Mouse (Mus musculus): ENCODE measurements around the gene Lrwd1. TPM values are rescaled to one million over a fixed set of nuclear protein-coding genes. Genes with fewer than 3 reads are reported as not detected.
"Not testable (repeated sequence)": the region's sequence is repeated elsewhere in the genome, so short reads cannot be mapped to it uniquely, and the experiment has no call there.

Lrwd1 gene
- polyA plus RNA-seq, 1 experiment from 2014 or later = 28.2 TPM

DNA sequence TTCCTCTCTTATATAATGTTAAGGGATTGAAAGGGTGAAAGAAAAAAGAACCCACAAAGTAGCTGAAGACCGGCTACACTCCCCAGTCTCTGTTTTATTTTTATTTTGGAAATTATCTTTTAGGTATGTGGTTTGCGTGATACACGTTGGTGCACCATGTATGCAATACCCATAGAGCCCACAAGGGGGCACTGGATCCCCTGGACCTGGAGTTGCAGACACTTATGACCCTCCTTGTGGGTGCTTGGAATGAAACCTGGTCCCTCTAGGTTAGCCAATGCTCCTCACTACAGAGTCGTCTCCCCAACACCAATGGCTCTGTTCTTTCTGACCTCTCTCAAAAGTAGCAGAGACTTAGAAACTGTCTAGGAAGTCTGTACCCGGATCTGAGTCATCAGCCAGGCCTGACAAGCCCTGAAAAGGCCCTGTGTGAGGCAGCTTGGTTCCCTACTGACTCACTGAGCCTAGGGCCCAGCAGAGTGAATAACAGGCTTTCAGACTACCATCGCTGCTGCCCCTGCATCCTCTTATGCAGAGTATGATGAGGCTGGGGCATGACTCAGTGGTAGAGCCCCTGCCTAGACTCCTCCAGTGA is 7.4 kb upstream of the Lrwd1 start:
- Histone ChIP-seq H3K4me3 (no peak overlapping the region), H3K9me3 (no peaks in the 10 kb centered on the region), H3K9ac (no peak overlapping the region), H3K36me3 (peaks cover 44% of the 10 kb centered on the region), H3K4me2 (no peak overlapping the region), H3K27me3 (no peaks in the 10 kb centered on the region), H3K4me1 (replicated peaks) (peaks cover under 1% of the 10 kb centered on the region; the same call in 1 of the 2 replicates), H3K27ac (no peak overlapping the region)
- WGBS = 92% methylated on average over 6 of the region's 6 CpGs
- no peak for ATAC-seq (ENCODE audit: low FRiP score)

DNA sequence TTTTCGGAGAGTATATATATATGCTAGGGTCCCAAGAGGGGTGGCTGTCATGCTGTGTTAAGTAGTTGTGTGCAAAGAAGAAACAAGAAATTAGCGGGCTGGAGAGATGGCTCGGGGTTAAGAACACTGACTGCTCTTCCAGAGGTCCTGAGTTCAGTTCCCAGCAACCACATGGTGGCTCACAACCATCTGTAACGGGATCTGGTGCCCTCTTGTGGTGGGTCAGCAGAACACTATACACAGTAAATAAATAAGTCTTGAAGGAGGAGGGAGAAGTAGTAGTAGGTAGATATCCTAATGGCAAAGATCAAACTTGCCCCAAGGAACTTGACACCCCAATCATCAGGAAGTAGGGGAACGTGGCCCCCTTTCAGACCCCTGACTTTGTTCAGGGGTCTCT is 6.9 kb upstream of the Lrwd1 start:
- no peak for ATAC-seq (ENCODE audit: low FRiP score)
- 89% methylated on average over 5 of the region's 5 CpGs for WGBS
- H3K4me1 ChIP-seq (replicated peaks) = peaks cover 4% of the 10 kb centered on the region; the same call in 1 of the 2 replicates

DNA sequence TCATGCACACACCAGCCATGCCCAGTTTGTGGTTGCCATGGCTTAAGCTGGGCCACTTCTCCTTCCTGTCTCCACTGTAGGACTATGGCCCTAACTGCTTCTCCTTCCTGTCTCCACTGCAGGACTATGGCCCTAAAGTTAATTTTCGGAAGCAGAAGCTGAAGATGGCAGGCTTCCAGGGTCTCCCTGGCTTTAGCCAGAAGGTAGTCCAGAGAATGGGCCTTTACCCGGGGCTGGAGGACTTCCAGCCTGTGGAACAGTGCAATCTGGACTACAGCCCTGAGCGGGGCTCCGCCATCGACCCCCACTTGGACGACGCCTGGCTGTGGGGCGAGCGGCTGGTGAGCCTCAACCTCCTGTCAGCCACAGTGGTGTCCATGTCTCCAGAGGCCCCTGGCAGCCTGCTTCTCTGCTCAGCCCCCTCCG is 4.2 kb upstream of the Lrwd1 start:
- 94% methylated on average over 10 of the region's 10 CpGs for WGBS
- no peak for ATAC-seq (ENCODE audit: low FRiP score)

More for the DNA sequence above, 6.9 kb upstream of the Lrwd1 start:
- H3K36me3 ChIP-seq = peaks cover 46% of the 10 kb centered on the region
- no peak overlapping the region for H3K4me3 ChIP-seq
- no peak overlapping the region for H3K4me2 ChIP-seq
- no peak overlapping the region for H3K9ac ChIP-seq
- no peaks in the 10 kb centered on the region for H3K27me3 ChIP-seq
- H3K9me3 ChIP-seq = no peaks in the 10 kb centered on the region
- no peak overlapping the region for H3K27ac ChIP-seq

DNA sequence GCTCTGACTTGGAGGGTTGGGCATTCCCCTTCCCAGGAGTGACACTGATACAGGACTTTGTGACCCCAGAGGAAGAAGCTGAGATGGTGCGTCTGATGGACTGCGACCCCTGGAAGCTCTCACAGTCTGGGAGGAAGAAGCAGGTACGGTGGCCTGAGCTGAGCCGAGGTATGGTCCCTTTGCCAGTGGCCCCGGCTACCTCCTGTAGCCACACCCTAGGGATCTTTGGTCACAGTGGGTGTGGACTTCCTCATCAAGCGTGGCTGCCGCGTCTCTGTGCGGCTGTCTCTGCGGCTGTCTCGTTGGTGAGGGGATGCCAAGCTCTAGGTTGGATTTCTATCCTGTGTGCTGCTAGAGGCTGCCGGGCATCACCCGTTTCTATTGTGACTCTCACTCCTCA is 3.5 kb upstream of the Lrwd1 start:
- Histone ChIP-seq H3K4me3 (no peak overlapping the region), H3K36me3 (peaks cover 46% of the 10 kb centered on the region), H3K27ac (no peak overlapping the region), H3K4me1 (replicated peaks) (peaks cover 24% of the 10 kb centered on the region), H3K9me3 (no peaks in the 10 kb centered on the region), H3K27me3 (no peaks in the 10 kb centered on the region), H3K9ac (no peak overlapping the region), H3K4me2 (no peak overlapping the region)
- 96% methylated on average over 13 of the region's 13 CpGs for WGBS
- no peak for ATAC-seq (ENCODE audit: low FRiP score)

More for the DNA sequence above, 4.2 kb upstream of the Lrwd1 start:
- Histone ChIP-seq H3K27ac (no peak overlapping the region), H3K4me1 (replicated peaks) (peaks cover 17% of the 10 kb centered on the region), H3K9ac (no peak overlapping the region), H3K4me3 (no peak overlapping the region), H3K36me3 (peaks cover 46% of the 10 kb centered on the region), H3K27me3 (no peaks in the 10 kb centered on the region), H3K4me2 (no peak overlapping the region), H3K9me3 (no peaks in the 10 kb centered on the region)

DNA sequence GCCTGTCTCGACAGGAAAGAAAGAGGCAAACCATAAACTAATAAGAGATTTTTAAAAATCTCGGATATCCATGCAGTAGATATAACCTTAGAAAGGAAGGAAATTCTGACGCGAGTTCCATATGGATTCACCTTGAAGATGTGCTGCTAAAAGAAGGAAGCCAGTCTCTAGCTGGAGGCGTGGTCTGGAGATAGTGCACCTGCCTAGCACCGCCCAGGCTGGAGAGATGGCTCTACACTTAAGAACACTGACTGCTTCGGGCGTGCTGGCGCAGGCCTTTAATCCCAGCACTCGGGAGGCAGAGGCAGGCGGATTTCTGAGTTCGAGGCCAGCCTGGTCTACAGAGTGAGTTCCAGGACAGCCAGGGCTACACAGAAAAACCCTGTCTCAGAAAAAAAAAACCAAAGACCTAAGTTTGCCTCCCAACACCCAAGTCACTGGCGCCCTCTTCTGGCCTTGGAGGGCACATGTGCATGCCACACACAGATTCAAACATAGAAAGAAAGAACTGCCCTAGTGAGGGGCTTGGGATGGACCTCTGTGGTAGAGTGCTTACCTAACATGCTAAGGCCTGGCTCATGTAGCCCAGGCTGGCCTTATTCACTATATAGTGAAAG is 1.9 kb upstream of the Lrwd1 start:
- H3K36me3 ChIP-seq = peaks cover 60% of the 10 kb centered on the region
- H3K4me1 ChIP-seq (replicated peaks) = peaks cover 25% of the 10 kb centered on the region
- no peak overlapping the region for H3K4me3 ChIP-seq
- H3K9ac ChIP-seq = no peak overlapping the region
- ATAC-seq (ENCODE audit: low FRiP score) = no peak
- no peaks in the 10 kb centered on the region for H3K27me3 ChIP-seq
- WGBS = 75% methylated on average over 13 of the region's 13 CpGs
- no peak overlapping the region for H3K27ac ChIP-seq
- H3K9me3 ChIP-seq = no peaks in the 10 kb centered on the region
- H3K4me2 ChIP-seq = no peak overlapping the region

DNA sequence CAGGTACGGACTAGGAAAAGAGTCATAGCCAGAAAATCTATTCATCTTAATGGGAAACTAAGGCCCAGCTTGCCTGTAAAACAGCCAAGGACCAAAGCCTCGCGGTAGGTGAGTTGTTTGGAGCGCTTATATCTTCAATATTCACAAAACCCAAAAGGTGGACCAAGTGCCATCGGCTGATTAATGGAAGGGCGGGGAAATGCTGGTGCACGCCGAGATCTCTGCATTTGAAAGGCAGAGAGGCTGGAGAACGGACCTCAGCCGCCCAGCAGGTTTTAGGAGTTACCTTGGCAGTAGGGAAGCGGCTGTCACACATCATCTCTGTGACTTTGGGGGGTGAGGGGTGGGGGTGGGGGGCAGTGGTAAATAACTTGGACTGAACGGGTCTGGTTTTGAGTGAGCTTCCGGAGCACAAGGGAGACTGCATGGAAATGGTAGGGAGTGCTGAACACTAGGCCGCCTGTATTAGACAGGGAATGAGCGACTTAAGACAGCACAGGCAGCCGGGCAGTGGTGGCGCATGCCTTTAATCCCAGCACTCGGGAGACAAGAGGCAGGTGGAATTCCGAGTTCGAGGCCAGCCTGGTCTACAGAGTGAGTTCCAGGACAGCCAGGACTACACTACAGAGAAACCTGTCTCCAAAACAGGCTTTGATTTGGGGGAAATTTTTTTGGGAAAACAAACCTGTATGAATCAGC is 567 bp upstream of the Lrwd1 start:
- Histone ChIP-seq H3K36me3 (peaks cover 60% of the 10 kb centered on the region), H3K4me3 (peak overlapping the region; percentile 62), H3K4me2 (peak overlapping the region; percentile 85), H3K27me3 (no peaks in the 10 kb centered on the region), H3K9me3 (no peaks in the 10 kb centered on the region), H3K27ac (peak overlapping the region; percentile 61; the same call in 1 of the 2 replicates), H3K4me1 (replicated peaks) (peaks cover 25% of the 10 kb centered on the region), H3K9ac (peak overlapping the region; percentile 85)
- no peak for ATAC-seq (ENCODE audit: low FRiP score)
- 13% methylated on average over 20 of the region's 20 CpGs for WGBS

DNA sequence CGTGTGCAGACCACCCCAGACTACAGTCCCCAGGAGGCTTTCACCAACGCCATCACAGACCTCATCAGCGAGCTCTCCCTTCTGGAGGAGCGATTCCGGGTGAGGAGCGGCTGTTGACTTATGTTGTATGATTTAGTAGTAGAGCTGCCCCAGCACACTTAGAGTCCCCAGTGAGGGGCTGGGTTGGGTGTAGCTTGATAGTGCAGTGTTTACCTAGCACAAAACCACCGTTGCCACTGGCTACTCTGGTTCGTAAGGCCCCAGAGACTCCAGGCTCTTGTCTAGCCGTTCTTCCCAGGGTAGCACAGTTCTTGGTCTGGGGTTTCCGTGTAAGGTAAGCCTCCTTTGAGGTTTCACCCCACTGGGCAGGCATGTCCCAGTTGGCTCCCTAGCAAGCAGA is 13.7 kb downstream of the Lrwd1 start:
- Histone ChIP-seq H3K36me3 (peaks cover 81% of the 10 kb centered on the region), H3K9ac (no peak overlapping the region), H3K4me2 (no peak overlapping the region), H3K4me3 (no peak overlapping the region), H3K27ac (no peak overlapping the region), H3K9me3 (no peaks in the 10 kb centered on the region), H3K27me3 (no peaks in the 10 kb centered on the region), H3K4me1 (replicated peaks) (peaks cover 16% of the 10 kb centered on the region)
- 90% methylated on average over 10 of the region's 10 CpGs for WGBS
- no peak for ATAC-seq (ENCODE audit: low FRiP score)

DNA sequence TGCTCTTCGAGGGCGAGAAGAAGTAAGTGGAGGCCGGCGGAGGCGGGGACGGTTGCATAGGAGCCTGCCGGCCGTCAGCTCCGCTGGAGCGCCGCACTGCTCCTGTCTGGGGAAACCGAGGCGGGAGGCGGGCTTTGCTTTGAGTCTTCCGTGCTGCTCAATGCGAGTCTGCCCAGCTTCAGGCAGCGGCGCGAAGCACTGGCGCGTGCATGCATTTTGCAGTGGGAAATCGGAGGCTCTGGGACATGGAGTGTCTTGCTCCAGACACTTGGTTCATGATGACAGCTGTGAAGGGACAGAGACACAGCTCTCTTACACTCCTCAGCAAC is 19.1 kb downstream of the Lrwd1 start:
- Histone ChIP-seq H3K36me3 (peaks cover 29% of the 10 kb centered on the region), H3K4me3 (peak overlapping the region; percentile 91), H3K27ac (peak overlapping the region; percentile 80), H3K27me3 (no peaks in the 10 kb centered on the region), H3K9ac (peak overlapping the region; percentile 91), H3K4me1 (replicated peaks) (peaks cover 26% of the 10 kb centered on the region), H3K4me2 (peak overlapping the region; percentile 92), H3K9me3 (no peaks in the 10 kb centered on the region)
- WGBS = under 1% methylated on average over 22 of the region's 22 CpGs
- peak; percentile 65 for ATAC-seq (ENCODE audit: low FRiP score)

DNA sequence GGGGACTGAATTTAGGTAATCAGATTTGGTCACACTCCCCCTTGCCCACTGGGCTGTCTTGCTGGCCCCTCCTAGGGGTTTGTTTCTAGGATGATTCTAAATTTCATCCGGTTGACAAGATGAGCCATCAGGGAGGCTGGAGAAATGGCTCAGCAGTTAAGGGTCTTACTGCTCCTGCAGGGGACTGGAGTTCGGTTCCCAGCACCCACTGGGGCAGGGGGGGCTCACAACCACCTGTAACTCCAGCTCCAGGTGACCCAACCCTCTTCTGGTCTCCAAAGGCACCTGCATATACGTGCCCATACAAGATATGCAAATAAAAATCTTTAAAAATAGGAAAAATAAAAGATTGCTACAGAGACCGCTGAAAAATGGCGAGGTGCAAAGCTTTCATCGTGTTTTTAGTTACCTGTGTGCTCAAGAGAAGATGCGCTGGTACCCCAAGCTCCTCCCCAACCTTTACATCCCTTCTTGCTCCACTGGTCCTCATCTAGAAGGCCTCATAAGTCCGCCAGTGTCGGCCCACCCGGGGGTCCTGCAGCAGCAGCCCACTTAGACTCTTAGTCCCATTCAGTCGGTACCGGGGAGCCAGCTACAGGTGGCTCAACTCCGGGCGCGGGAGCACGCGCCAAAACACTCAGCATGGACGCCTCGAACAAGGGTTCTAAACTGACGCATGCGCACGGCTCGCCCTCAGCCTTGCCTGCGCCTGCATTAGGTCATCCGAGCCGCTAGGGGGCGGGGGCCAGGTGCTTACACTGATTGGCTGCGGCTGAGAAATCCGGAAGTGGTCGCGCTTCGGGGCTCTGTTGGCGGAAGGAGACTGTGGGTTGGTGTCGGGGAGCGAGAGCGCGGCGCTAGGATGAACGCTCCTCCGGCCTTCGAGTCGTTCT is 19.7 kb downstream of the Lrwd1 start, which contains the start of gene Polr2j:
Polr2j (plus strand) TSS at position 741 of the 893 bp plus-strand sequence.
- no peaks in the 10 kb centered on the region for H3K27me3 ChIP-seq
- peaks cover 23% of the 10 kb centered on the region for H3K36me3 ChIP-seq
- no peaks in the 10 kb centered on the region for H3K9me3 ChIP-seq
- peak within 1 kb of the TSS; percentile 92 for H3K4me2 ChIP-seq
- H3K4me3 ChIP-seq = peak within 1 kb of the TSS; percentile 91
- ATAC-seq (ENCODE audit: low FRiP score) = peak; percentile 96
- H3K4me1 ChIP-seq (replicated peaks) = peaks cover 26% of the 10 kb centered on the region
- H3K9ac ChIP-seq = peak within 1 kb of the TSS; percentile 91
- H3K27ac ChIP-seq = peak within 1 kb of the TSS; percentile 80
- 3% methylated on average over 37 of the region's 42 CpGs for WGBS

DNA sequence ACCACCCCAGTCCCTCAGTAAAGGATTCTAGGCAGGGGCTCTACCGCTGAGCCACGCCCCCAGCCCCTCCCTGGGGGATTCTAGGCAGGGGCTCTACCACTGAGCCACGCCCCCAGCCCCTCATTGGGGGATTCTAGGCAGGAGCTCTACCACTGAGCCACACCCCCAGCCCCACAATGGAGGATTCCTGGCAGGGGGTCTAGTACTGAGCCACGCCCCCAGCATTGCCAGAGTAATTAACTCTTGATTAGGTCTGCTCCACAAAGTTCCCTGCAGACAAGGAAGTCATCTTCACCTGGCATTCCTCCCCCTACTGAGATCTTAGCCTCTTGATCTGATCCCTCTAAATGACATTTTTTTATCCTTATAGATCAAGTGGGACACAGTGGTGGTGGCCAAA is 22.3 kb downstream of the Lrwd1 start:
- not testable (repeated sequence) for ATAC-seq (ENCODE audit: low FRiP score); H3K27ac ChIP-seq; H3K36me3 ChIP-seq; H3K27me3 ChIP-seq; H3K9me3 ChIP-seq; H3K4me3 ChIP-seq; H3K9ac ChIP-seq; H3K4me2 ChIP-seq
- peaks cover 23% of the 10 kb centered on the region for H3K4me1 ChIP-seq (replicated peaks)
- WGBS = 47% methylated on average over 4 of the region's 4 CpGs

DNA sequence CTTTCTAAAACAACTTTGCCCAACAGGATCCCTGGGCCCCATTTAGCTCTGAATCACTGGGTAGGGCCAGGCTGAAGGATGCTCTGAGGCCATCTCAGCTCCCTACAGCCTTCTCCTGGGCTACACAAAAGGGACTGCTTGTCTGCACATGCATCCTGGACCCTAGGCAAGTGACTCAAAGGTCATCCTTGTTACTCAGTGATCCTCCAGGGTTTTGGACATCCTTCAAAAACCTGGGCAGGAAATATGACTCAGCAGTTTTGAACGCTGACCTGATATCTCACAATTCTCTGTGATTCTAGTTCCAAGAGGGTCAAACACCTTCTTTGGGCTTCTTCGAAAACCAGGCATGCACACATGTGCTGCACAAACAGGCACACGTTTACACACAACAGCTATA is 26.8 kb downstream of the Lrwd1 start:
- no peak overlapping the region for H3K9ac ChIP-seq
- H3K36me3 ChIP-seq = peaks cover 4% of the 10 kb centered on the region; the same call in 1 of the 2 replicates
- H3K9me3 ChIP-seq = 0 out of 2 replicates have a peak, but pooled peaks cover 5% of the 10 kb centered on the region
- H3K4me2 ChIP-seq = no peak overlapping the region
- no peak for ATAC-seq (ENCODE audit: low FRiP score)
- no peak overlapping the region for H3K27ac ChIP-seq
- 89% methylated on average over 3 of the region's 3 CpGs for WGBS
- no peak overlapping the region for H3K4me3 ChIP-seq
- peaks cover 16% of the 10 kb centered on the region; the same call in 1 of the 2 replicates for H3K27me3 ChIP-seq
- no peaks in the 10 kb centered on the region for H3K4me1 ChIP-seq (replicated peaks)

DNA sequence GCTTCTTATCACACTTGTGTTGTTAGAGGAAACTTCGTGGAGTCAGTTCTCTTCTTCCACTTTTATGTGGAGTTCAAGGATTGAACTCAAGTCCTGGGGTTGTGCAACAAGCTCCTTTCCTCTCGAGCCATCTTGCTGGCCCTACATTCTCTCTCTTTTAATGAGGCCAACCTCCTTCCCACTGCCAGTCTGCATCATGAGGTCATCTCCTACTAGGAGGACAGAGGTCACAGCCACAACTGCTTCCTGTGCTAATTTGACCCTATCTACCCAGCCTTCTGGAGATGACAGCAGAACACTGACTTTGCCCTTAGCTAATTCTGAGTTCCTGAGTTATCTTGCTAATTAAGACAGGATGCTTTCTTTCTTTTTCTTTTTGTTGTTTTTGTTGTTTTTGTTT is 27.4 kb downstream of the Lrwd1 start:
- Histone ChIP-seq H3K4me1 (replicated peaks) (no peaks in the 10 kb centered on the region), H3K9ac (no peak overlapping the region), H3K27me3 (peaks cover 20% of the 10 kb centered on the region), H3K4me2 (no peak overlapping the region), H3K36me3 (peaks cover 4% of the 10 kb centered on the region; the same call in 1 of the 2 replicates), H3K9me3 (0 out of 2 replicates have a peak, but pooled peaks cover 5% of the 10 kb centered on the region), H3K4me3 (no peak overlapping the region), H3K27ac (no peak overlapping the region)
- WGBS = 55% methylated on average over 2 of the region's 2 CpGs
- no peak for ATAC-seq (ENCODE audit: low FRiP score)

Measured in hindbrain, embryonic 13.5 days (tissue).